Mouse (Mus musculus) lung, adult 2 months (tissue): ENCODE results near the gene Stc2. TPM values are rescaled to one million over a fixed set of nuclear protein-coding genes. Genes with fewer than 3 reads are reported as not detected.

Source experiments
- DNase-seq: peaks from one replicate; pipeline ENCODE4 v3.0.0; 2022
- H3K4me1 ChIP-seq: fragments of 200-500 bp; 2 replicates; pipeline ENCODE4 v1.6.1; 2011; ENCODE audit warnings: low read length; ENCODE audit not compliant: control insufficient read depth, insufficient read depth
- H3K4me3 ChIP-seq: fragments of 200-500 bp; replicated peaks from 2 replicates; pipeline ENCODE3; 2011; ENCODE audit warnings: low read depth, mild to moderate bottlenecking, control low read depth, low read length; ENCODE audit errors: extremely low read depth
- CTCF ChIP-seq: fragments of 200-500 bp; IDR thresholded peaks from 2 replicates; pipeline ENCODE4 v1.5.1; 2011; ENCODE audit warnings: mild to moderate bottlenecking, low read length, control low read depth; ENCODE audit not compliant: insufficient read depth
- POLR2A ChIP-seq: fragments of 200-500 bp; IDR thresholded peaks from 2 replicates; pipeline ENCODE4 v1.6.1; 2011; ENCODE audit warnings: low read depth, mild to moderate bottlenecking, control low read depth, low read length, borderline replicate concordance; ENCODE audit errors: extremely low read depth
- WGBS: fragments of 180-500 bp; shearing (Covaris S2); methylation state at CpG from one replicate; pipeline ENCODE4 v1.1.7; 2018; 5-methylcytosine and 5-hydroxymethylcytosine counted together
- polyA plus RNA-seq: library from polyadenylated mRNA; depleted of rRNA; stranded (reverse); fragments of >200 nt; gene quantifications from 2 replicates; pipeline ENCODE4 v1.2.3, GENCODE M21; 2012; rRNA removed

Stc2 gene
- polyA plus RNA-seq, 1 experiment: 2.1 TPM

DNA sequence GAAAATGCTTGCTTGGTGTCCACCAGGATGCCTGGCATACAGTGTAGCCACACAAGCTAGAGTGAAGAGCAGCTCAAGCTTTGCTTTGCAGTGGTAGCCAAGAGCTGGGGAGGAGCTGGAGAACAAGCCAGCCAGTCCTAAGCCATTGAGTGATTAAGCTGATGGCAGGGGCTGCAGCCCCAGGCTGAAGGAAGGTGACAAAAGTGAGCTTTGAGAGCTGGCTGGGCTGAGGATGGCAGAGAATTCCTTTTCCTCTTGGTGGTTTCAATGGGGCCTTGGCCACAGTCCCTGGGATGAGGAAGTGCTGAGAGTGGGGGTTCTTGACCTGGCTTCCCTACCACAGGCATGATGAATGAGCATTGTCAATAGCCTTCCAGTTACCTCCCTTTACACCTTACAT lies 13.0 kb downstream of the Stc2 start:
- no peaks in the 10 kb centered on the region for H3K4me1 ChIP-seq
- TF ChIP-seq CTCF (no peak), POLR2A (no peak)
- no peak for DNase-seq
- H3K4me3 ChIP-seq: no peak overlapping the region

GRCm38 (mm10) chr11:31355737-31356136 lies 14.1 kb downstream of the Stc2 start:
- WGBS: 94% methylated on average over 1 of the region's 1 CpGs
- H3K4me1 ChIP-seq: no peaks in the 10 kb centered on the region
- TF ChIP-seq POLR2A (no peak), CTCF (no peak)
- no peak for DNase-seq
- H3K4me3 ChIP-seq: no peak overlapping the region

GRCm38 (mm10) chr11:31354514-31354913 lies 15.4 kb downstream of the Stc2 start:
- Histone ChIP-seq H3K4me1 (no peaks in the 10 kb centered on the region), H3K4me3 (no peak overlapping the region)
- WGBS: 74% methylated on average over 1 of the region's 1 CpGs
- no peak for TF ChIP-seq POLR2A
- no peak for DNase-seq

Other genes with a start within 250 kb of the Stc2 start
- not detected in 2 replicates for gene Gm17332, start 187.6 kb downstream of the Stc2 start, polyA plus RNA-seq